Comparison of ENCODE assay signal across 8 mouse cellular contexts in the genomic region with DNA sequence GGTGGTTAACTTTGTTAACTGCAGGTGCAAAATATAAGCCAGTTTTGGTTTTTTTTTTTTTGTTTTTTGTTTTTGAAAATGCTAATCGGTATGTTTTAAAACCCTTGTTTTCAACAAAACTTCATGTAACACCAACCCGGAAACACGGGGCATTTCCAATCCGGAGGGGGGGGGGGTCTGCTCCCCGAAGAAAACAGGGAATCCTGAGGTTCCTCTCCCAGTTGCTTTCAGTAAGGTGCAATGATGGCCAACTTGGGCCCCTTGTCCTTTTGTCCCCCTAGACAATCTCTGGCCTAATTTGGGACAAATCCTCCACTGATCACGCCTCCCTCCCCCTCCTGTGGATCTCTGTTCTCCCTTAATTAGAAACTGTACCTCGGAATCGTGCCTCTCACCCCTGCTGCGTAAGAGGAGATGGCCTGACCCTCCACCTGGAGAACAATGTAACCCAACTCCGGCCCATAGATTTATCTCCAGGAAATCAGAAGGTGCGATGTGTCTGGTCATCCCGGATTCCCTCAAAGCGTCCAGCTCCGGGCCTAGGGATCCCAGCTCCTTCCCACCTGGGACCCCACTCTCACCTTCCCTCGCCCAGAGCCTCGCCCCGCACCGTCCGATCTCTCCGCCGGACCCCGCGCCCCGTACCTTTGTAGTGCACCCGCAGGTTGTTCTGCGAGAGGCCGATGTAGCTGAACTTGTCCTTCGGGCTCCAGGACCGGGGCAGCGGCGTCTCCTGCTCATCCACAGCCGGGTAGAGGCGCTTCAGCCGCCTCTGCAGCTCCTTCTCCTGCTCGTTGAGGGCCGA. TPM values are rescaled to one million over a fixed set of nuclear protein-coding genes. Genes with fewer than 3 reads are reported as not detected.
A peak's percentile ranks its signal among the peaks of the same experiment; 100 is the strongest.
DNase-seq lines count a peak whose midpoint lies in the region; ATAC-seq lines count a peak whose summit lies in the region.

No protein-coding gene starts in this region.

- peak overlapping the region; percentile 86 for H3K9ac ChIP-seq in embryonic facial prominence, embryonic 15.5 days
- peak overlapping the region; percentile 100 for H3K9ac ChIP-seq in heart, embryonic 16.5 days (ENCODE audit: low read length)

- peak overlapping the region; percentile 82 for H3K4me3 ChIP-seq in embryonic facial prominence, embryonic 15.5 days (replicated peaks)
- H3K4me3 ChIP-seq in heart, embryonic 16.5 days (ENCODE audit: low read length): peak overlapping the region; percentile 100
- peak overlapping the region; percentile 78 for H3K4me3 ChIP-seq in midbrain, embryonic 10.5 days

- H3K27me3 ChIP-seq in embryonic facial prominence, embryonic 15.5 days: no peaks in the 10 kb centered on the region
- no peaks in the 10 kb centered on the region for H3K27me3 ChIP-seq in heart, embryonic 16.5 days (ENCODE audit: control insufficient read depth, insufficient read depth, low read length)
- H3K27me3 ChIP-seq in midbrain, embryonic 10.5 days (ENCODE audit: low read depth, poor library complexity, severe bottlenecking): peaks cover 4% of the 10 kb centered on the region; the same call in 1 of the 2 replicates

- no peaks in the 10 kb centered on the region for H3K9me3 ChIP-seq in embryonic facial prominence, embryonic 15.5 days (replicated peaks)
- H3K9me3 ChIP-seq in heart, embryonic 16.5 days (replicated peaks; ENCODE audit: control insufficient read depth, low read length): no peaks in the 10 kb centered on the region
- no peaks in the 10 kb centered on the region for H3K9me3 ChIP-seq in midbrain, embryonic 10.5 days (replicated peaks)

- peak overlapping the region; percentile 82 for H3K27ac ChIP-seq in embryonic facial prominence, embryonic 15.5 days (replicated peaks)
- H3K27ac ChIP-seq in heart, embryonic 16.5 days (ENCODE audit: low read length): peak overlapping the region; percentile 94
- peak overlapping the region; percentile 98 for H3K27ac ChIP-seq in midbrain, embryonic 10.5 days (replicated peaks)

- peaks cover 21% of the 10 kb centered on the region for H3K4me1 ChIP-seq in embryonic facial prominence, embryonic 15.5 days
- peaks cover 30% of the 10 kb centered on the region for H3K4me1 ChIP-seq in heart, embryonic 16.5 days (ENCODE audit: control insufficient read depth, insufficient read depth, low read length)
- peaks cover 34% of the 10 kb centered on the region for H3K4me1 ChIP-seq in midbrain, embryonic 10.5 days

- WGBS in embryonic facial prominence, embryonic 15.5 days: under 1% methylated on average over 36 of the region's 36 CpGs
- WGBS in heart, embryonic 16.5 days: under 1% methylated on average over 36 of the region's 36 CpGs
- WGBS in midbrain, embryonic 10.5 days: under 1% methylated on average over 36 of the region's 36 CpGs

- ATAC-seq in embryonic facial prominence, embryonic 15.5 days (ENCODE audit: insufficient number of reproducible peaks, low FRiP score, low TSS enrichment, low read depth): no peak
- ATAC-seq in heart, embryonic 16.5 days (replicated peaks; ENCODE audit: extremely low read depth, insufficient read depth, low FRiP score): no peak
- no peak; the same call in 1 of the 2 replicates for ATAC-seq in monocyte, adult 5-6 weeks (replicated peaks; ENCODE audit: insufficient number of reproducible peaks, low FRiP score, low TSS enrichment, poor library complexity, severe bottlenecking)

- H3K4me2 ChIP-seq in embryonic facial prominence, embryonic 15.5 days (replicated peaks): peak overlapping the region; percentile 53
- H3K4me2 ChIP-seq in heart, embryonic 16.5 days (ENCODE audit: low read depth, low read length): peak overlapping the region; percentile 78

- H3K36me3 ChIP-seq in embryonic facial prominence, embryonic 15.5 days: no peaks in the 10 kb centered on the region
- H3K36me3 ChIP-seq in heart, embryonic 16.5 days (ENCODE audit: control insufficient read depth, insufficient read depth): no peaks in the 10 kb centered on the region
- H3K36me3 ChIP-seq in midbrain, embryonic 10.5 days: no peaks in the 10 kb centered on the region

- DNase-seq in ES-CJ7 (ENCODE audit: low read depth, low spot score): peak; percentile 44
- peak; percentile 34 for DNase-seq in adrenal gland, postnatal 25 days
- DNase-seq in kidney, postnatal 4 days: peak; percentile 59 to 64
- peak; percentile 67 for DNase-seq in midbrain, embryonic 10.5 days (ENCODE audit: low spot score)
- DNase-seq in spleen, postnatal 14 days (ENCODE audit: low spot score in 2 of 2): peak; percentile 14 to 33

RNA-seq across cellular contexts. Expression of gene Ranbp9, which starts 1.1 kb away (rescaled TPM):
- total RNA-seq in adrenal gland, postnatal 25 days (2021): 56.6 and 64.7 TPM in 2 replicates
- 8.5 and 9.2 TPM in 2 replicates for polyA plus RNA-seq in embryonic facial prominence, embryonic 15.5 days (2015; fragmentation: Nextera tagmentation; extraction: Ambion mirVana)
- 8.0 and 8.1 TPM in 2 replicates for polyA plus RNA-seq in heart, embryonic 16.5 days (2015; fragmentation: Nextera tagmentation; extraction: Ambion mirVana)
- 7.7 and 9.3 TPM in 2 replicates for polyA plus RNA-seq in midbrain, embryonic 10.5 days (2016; fragmentation: Nextera tagmentation; extraction: Ambion mirVana)
- total RNA-seq in monocyte, adult 5-6 weeks (2017): 109 to 144 TPM (median 117 TPM) in 3 replicates
